Mouse (Mus musculus) gonadal fat pad, adult 2 months (tissue): ENCODE results near the gene Katnal1. TPM values are rescaled to one million over a fixed set of nuclear protein-coding genes. Genes with fewer than 3 reads are reported as not detected.

Source experiments
- DNase-seq: peaks from one replicate; pipeline ENCODE4 v3.0.0-alpha.2; 2012; ENCODE audit warnings: low read depth
- polyA plus RNA-seq: library from polyadenylated mRNA; depleted of rRNA; stranded (reverse); fragments of >200 nt; gene quantifications from 2 replicates; pipeline ENCODE4 v1.2.3, GENCODE M21; 2012; rRNA removed

Gene Katnal1
- 5.4 and 5.8 TPM in 2 replicates for polyA plus RNA-seq

GRCm38 (mm10) chr5:148929116-148929449 lies at the start of gene Katnal1:
TSS of gene Katnal1 (minus strand) at chr5:148929320.
- DNase-seq = no peak

GRCm38 (mm10) chr5:148978458-148979165 lies 49.5 kb upstream of the Katnal1 start:
- DNase-seq = no peak

GRCm38 (mm10) chr5:148977698-148978457 lies 48.8 kb upstream of the Katnal1 start:
- DNase-seq = no peak

GRCm38 (mm10) chr5:148976876-148977275 lies 47.8 kb upstream of the Katnal1 start:
- no peak for DNase-seq

- no peak for DNase-seq
Measured at GRCm38 (mm10) chr5:148975035-148975434, 45.9 kb upstream of the Katnal1 start.

GRCm38 (mm10) chr5:148973019-148973668 lies 44.0 kb upstream of the Katnal1 start:
- no peak for DNase-seq

GRCm38 (mm10) chr5:148972167-148972566 lies 43.0 kb upstream of the Katnal1 start:
- DNase-seq = no peak

- no peak for DNase-seq
Measured at GRCm38 (mm10) chr5:148969648-148970047, 40.5 kb upstream of the Katnal1 start.

- DNase-seq = no peak
Measured at GRCm38 (mm10) chr5:148968958-148969576, 39.9 kb upstream of the Katnal1 start.

GRCm38 (mm10) chr5:148968179-148968578 lies 39.1 kb upstream of the Katnal1 start:
- no peak for DNase-seq

- DNase-seq = no peak
Measured at GRCm38 (mm10) chr5:148966395-148966794, 37.3 kb upstream of the Katnal1 start.

GRCm38 (mm10) chr5:148965691-148966333 lies 36.7 kb upstream of the Katnal1 start:
- DNase-seq = no peak

GRCm38 (mm10) chr5:148965089-148965591 lies 36.0 kb upstream of the Katnal1 start:
- no peak for DNase-seq

- no peak for DNase-seq
Measured at GRCm38 (mm10) chr5:148964251-148964650, 35.1 kb upstream of the Katnal1 start.

GRCm38 (mm10) chr5:148960211-148960610 lies 31.1 kb upstream of the Katnal1 start:
- DNase-seq = no peak

GRCm38 (mm10) chr5:148959068-148959990 lies 30.2 kb upstream of the Katnal1 start:
- DNase-seq = no peak

GRCm38 (mm10) chr5:148958355-148958754 lies 29.2 kb upstream of the Katnal1 start:
- DNase-seq = no peak

GRCm38 (mm10) chr5:148956898-148957535 lies 27.9 kb upstream of the Katnal1 start:
- DNase-seq = no peak

- no peak for DNase-seq
Measured at GRCm38 (mm10) chr5:148956091-148956490, 27.0 kb upstream of the Katnal1 start.

- no peak for DNase-seq
Measured at GRCm38 (mm10) chr5:148955575-148955974, 26.5 kb upstream of the Katnal1 start.
